Mouse (Mus musculus) cerebellum, adult 2 months (tissue): ENCODE results near the gene Nelfb. TPM values are rescaled to one million over a fixed set of nuclear protein-coding genes. Genes with fewer than 3 reads are reported as not detected.

ENCODE experiments used
- DNase-seq, 2 experiments: peaks; one replicate each; pipeline ENCODE4 v3.0.0; 2021
- H3K27ac ChIP-seq: fragments of 200-500 bp; 2 replicates; pipeline ENCODE4 v1.5.1; 2012; ENCODE audit warnings: low read length, control low read depth, inconsistent platforms; ENCODE audit not compliant: insufficient read depth
- H3K27me3 ChIP-seq: fragments of 200-500 bp; 2 replicates; pipeline ENCODE4 v1.6.1; 2012; ENCODE audit warnings: inconsistent platforms, mild to moderate bottlenecking, low read length, moderate library complexity; ENCODE audit not compliant: control insufficient read depth, insufficient read depth
- H3K4me1 ChIP-seq: fragments of 200-500 bp; 2 replicates; pipeline ENCODE4 v1.6.1; 2011; ENCODE audit warnings: low read length; ENCODE audit not compliant: control insufficient read depth, insufficient read depth
- H3K4me3 ChIP-seq: fragments of 200-500 bp; replicated peaks from 2 replicates; pipeline ENCODE3; 2011; ENCODE audit warnings: mild to moderate bottlenecking, low read depth, low read length, control low read depth; ENCODE audit not compliant: insufficient read depth
- CTCF ChIP-seq: fragments of 200-500 bp; IDR thresholded peaks from 2 replicates; pipeline ENCODE4 v1.5.1; 2011; ENCODE audit warnings: low read depth, mild to moderate bottlenecking, control low read depth, low read length, moderate library complexity, borderline replicate concordance; ENCODE audit not compliant: insufficient read depth
- POLR2A ChIP-seq: fragments of 200-500 bp; IDR thresholded peaks from 2 replicates; pipeline ENCODE4 v1.6.1; 2011; ENCODE audit warnings: low read length, control low read depth, borderline replicate concordance; ENCODE audit not compliant: insufficient read depth
- WGBS: fragments of 180-500 bp; shearing (Covaris S2); methylation state at CpG from one replicate; pipeline ENCODE4 v1.1.7; 2018; 5-methylcytosine and 5-hydroxymethylcytosine counted together
- polyA plus RNA-seq: library from polyadenylated mRNA; depleted of rRNA; stranded (reverse); fragments of >200 nt; gene quantifications from 2 replicates; pipeline ENCODE4 v1.2.3, GENCODE M21; 2012

Gene Nelfb
- polyA plus RNA-seq, 1 experiment = 84.5 TPM

DNA sequence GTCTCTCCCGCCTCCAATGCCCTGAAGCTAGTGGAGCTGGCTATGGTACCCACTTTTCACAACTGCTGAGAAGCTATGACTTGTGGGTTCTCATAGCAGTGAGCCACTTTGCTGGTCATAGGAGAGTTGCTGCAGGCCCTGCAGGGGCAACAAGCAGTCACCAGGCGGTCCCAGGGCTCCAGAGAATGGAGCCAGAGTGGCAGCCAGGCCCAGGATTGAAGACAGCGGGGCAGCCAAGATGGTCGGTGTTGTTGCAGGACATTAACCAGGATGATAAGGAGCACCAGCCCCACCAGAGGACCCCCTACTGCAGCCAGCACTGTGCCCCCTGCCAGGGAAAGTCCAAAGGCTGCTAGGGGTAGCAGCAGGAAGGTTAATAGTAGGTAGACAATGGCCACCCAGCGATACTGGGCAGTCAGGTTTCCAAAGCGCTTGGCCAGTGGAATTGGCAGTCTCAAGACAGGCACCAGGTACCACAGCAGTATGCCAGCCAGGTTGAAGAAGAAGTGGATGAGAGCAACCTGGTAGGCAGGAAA, 17.8 kb upstream of the Nelfb start:
- WGBS = 67% methylated on average over 6 of the region's 6 CpGs
- peaks cover 4% of the 10 kb centered on the region; the same call in 1 of the 2 replicates for H3K4me1 ChIP-seq
- no peak overlapping the region for H3K4me3 ChIP-seq
- TF ChIP-seq CTCF (no peak), POLR2A (no peak)
- H3K27ac ChIP-seq = peak overlapping the region; percentile 38
- no peaks in the 10 kb centered on the region for H3K27me3 ChIP-seq
- no peak for DNase-seq

DNA sequence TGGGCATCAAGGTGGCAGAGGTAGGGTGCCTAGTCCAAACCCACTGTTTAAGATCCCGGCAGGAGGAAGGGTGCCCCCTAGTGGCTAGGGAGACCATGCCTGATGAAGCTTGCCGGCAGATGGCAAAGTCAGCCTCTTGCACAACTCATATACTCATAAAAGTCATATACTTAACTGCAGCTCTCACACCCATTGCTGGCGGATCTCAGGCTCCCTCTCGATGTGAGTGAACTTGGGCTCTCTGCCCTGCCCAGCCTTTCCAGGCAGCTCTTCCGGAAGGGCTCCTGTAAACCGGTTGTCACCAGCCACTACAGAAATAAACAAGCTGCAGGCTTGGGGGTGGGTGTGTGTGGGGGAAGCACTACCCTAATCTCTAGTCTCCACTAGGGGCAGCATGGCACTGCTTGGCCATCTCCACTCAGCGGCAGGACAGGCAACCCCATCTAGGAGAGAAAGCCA, 17.2 kb upstream of the Nelfb start:
- WGBS = under 1% methylated on average over 7 of the region's 7 CpGs

DNA sequence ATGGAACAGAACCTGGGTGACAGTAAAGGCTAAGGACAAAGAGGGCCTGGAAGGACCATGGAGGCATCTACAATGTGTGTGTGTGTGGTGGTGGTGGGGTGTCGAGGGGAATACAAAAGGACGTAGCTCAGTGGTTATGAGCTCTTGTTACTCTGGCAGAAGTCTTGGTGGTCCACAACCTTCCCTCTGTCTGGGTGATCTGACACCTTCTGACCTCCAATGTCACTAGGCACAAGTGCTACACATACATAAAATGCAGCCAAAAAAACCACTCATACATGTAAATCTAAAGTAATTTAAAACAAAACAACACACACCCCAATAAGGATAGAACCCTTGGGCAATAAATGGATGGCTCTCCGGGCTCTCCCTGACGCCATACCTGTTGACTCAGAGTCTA, 16.1 kb upstream of the Nelfb start:
- DNase-seq = no peak
- TF ChIP-seq CTCF (no peak), POLR2A (no peak)
- 87% methylated on average over 4 of the region's 4 CpGs for WGBS
- Histone ChIP-seq H3K4me3 (no peak overlapping the region), H3K4me1 (peaks cover 4% of the 10 kb centered on the region; the same call in 1 of the 2 replicates), H3K27ac (peak overlapping the region; percentile 43; the same call in 1 of the 2 replicates), H3K27me3 (no peaks in the 10 kb centered on the region)

More for the DNA sequence above, 17.2 kb upstream of the Nelfb start:
- peak; percentile 85 to 90 for DNase-seq
- H3K27me3 ChIP-seq = no peaks in the 10 kb centered on the region
- H3K4me3 ChIP-seq = peak overlapping the region; percentile 37
- TF ChIP-seq POLR2A (no peak), CTCF (peak; percentile 85)
- peaks cover 4% of the 10 kb centered on the region; the same call in 1 of the 2 replicates for H3K4me1 ChIP-seq
- peak overlapping the region; percentile 69 for H3K27ac ChIP-seq

- Histone ChIP-seq H3K27me3 (no peaks in the 10 kb centered on the region), H3K4me3 (no peak overlapping the region), H3K4me1 (peaks cover 4% of the 10 kb centered on the region; the same call in 1 of the 2 replicates), H3K27ac (0 out of 2 replicates have a peak overlapping the region, but pooled peaks have one; percentile 43)
- peak; percentile 42 to 58 for DNase-seq
- 31% methylated on average over 5 of the region's 5 CpGs for WGBS
- TF ChIP-seq CTCF = no peak
- TF ChIP-seq POLR2A = no peak
Observed at GRCm38 (mm10) chr2:25226864-25227263, 15.6 kb upstream of the Nelfb start.

DNA sequence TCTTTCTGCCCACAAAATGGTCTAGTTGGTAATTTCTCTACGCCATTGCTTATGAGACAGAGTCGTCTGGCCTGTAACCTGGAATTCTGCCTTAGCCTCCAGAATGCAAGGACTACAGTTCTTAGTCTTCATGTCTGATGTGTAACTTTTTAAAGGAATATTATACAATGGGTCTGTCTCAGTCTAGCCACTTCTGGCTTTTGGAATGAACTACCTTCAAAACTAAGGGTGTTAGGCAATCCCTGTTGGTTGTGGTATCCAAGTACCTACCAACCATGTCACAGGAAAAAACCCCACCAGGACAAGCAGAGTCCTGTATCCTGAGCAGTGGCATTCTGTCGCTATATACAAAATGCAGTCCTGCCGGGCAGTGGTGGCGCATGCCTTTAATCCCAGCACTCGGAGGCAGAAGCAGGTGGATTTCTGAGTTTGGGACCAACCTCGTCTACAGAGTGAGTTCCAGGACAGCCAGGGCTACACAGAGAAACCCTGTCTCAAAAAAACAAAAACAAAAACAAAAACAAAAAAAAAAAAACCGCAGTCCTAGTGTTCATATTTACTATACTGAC, 14.6 kb upstream of the Nelfb start:
- DNase-seq = no peak

DNA sequence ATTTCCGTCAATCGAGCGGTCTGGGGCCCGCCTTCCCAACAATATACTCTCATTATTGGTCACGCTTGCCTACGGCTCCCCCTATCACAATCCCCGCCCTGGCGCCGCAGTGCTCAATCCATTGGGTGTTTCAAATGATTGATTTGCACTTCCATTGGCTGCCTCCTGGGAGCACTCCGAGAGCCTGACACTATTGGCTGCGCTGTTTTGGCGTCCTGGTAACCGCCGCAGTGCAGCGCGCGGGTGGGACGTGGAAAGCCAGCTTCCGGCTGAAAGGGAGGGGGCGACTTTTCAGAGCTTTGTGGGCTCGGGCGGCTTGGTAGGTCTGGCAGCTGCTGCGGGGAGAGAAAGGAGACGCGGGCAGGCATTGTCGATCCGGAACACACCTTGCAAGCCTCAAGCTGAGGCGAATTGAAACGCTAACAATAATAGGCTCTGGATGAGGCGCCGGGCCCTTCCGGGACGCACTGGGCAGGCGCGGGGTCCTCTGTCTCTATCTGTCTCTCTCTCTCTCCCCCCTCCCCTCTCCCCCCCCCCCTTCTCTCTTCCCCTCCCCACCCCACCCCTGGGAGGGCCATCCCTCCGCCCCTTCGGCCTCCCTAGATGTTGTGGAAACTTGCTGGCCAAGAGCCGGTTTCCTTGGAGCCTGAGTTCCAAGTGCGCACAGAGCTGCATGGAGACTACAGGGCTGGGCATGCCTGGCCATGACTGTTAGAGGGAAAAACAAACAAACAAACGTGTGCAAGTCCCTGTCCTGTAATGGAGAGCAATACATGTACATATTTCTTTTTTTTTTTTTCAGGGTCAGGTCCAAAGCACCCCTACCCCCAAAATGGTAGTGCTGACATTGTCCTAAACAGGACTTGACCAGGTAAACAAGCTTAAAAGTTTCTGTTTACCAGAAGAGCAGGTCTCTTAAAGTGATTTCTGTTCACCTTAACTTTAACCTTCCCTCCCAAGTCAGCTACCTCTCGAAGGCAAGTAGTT, 13.8 kb upstream of the Nelfb start:
- H3K4me3 ChIP-seq = peak overlapping the region; percentile 84
- no peaks in the 10 kb centered on the region for H3K27me3 ChIP-seq
- 2% methylated on average over 41 of the region's 41 CpGs for whole genome bisulfite sequencing
- peak; percentile 98 to 100 for DNase-seq
- H3K4me1 ChIP-seq = peaks cover 4% of the 10 kb centered on the region; the same call in 1 of the 2 replicates
- peak; percentile 60; the same call in 1 of the 2 replicates for TF ChIP-seq POLR2A
- no peak for TF ChIP-seq CTCF
- H3K27ac ChIP-seq = peak overlapping the region; percentile 91

More for the DNA sequence above, 14.6 kb upstream of the Nelfb start:
- Histone ChIP-seq H3K27me3 (no peaks in the 10 kb centered on the region), H3K4me1 (peaks cover 4% of the 10 kb centered on the region; the same call in 1 of the 2 replicates), H3K4me3 (no peak overlapping the region), H3K27ac (peak overlapping the region; percentile 78; the same call in 1 of the 2 replicates)
- TF ChIP-seq CTCF (no peak), POLR2A (no peak)
- WGBS = 54% methylated on average over 8 of the region's 8 CpGs

DNA sequence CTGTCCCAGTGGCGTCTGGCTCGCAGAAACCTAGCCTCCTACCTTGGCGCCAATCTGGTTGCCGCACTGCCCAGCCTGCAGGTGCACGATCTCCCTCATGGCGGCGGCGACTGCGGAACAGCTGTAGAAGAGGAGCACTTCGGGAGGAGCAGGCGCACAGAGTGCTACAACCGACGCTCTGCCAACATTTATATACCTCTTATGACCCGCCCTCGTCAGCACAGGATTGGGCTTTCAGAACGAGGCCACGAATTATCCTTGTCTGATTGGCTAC, 13.1 kb upstream of the Nelfb start, which contains the start of gene Tubb4b:
Tubb4b (minus strand) TSS at position 211 of the 274 bp plus-strand sequence.
- WGBS = under 1% methylated on average over 17 of the region's 17 CpGs
- TF ChIP-seq POLR2A (peak; percentile 99), CTCF (peak; percentile 17; the same call in 1 of the 2 replicates)
- H3K4me3 ChIP-seq = peak within 1 kb of the TSS; percentile 84
- H3K27ac ChIP-seq = peak within 1 kb of the TSS; percentile 91
- no peak for DNase-seq
- no peaks in the 10 kb centered on the region for H3K27me3 ChIP-seq
- H3K4me1 ChIP-seq = peaks cover 4% of the 10 kb centered on the region; the same call in 1 of the 2 replicates
